In genomic region chr5:99975776-99976175, GRCm38 (mm10) we compare ENCODE assay signal across 7 mouse cellular contexts. TPM values are rescaled to one million over a fixed set of nuclear protein-coding genes. Genes with fewer than 3 reads are reported as not detected.
DNase-seq lines count a peak whose midpoint lies in the region; ATAC-seq and TF ChIP-seq lines count a peak whose summit lies in the region.

No protein-coding gene starts in this region.

- peaks cover 30% of the 10 kb centered on the region for H3K4me1 ChIP-seq in lung, embryonic 15.5 days
- peaks cover 26% of the 10 kb centered on the region for H3K4me1 ChIP-seq in forebrain, embryonic 14.5 days (ENCODE audit: control insufficient read depth, insufficient read depth, low read length)
- H3K4me1 ChIP-seq in limb, embryonic 14.5 days (ENCODE audit: control insufficient read depth, insufficient read depth, low read length) = peaks cover 19% of the 10 kb centered on the region
- H3K4me1 ChIP-seq in stomach, embryonic 15.5 days = 0 out of 2 replicates have a peak, but pooled peaks cover 3% of the 10 kb centered on the region

- no peak overlapping the region for H3K9ac ChIP-seq in lung, embryonic 15.5 days
- peak overlapping the region; percentile 40; the same call in 1 of the 2 replicates for H3K9ac ChIP-seq in forebrain, embryonic 14.5 days (ENCODE audit: low read length)
- no peak overlapping the region for H3K9ac ChIP-seq in limb, embryonic 14.5 days (ENCODE audit: low read depth, low read length, severe bottlenecking)
- H3K9ac ChIP-seq in stomach, embryonic 15.5 days = no peak overlapping the region

- peak overlapping the region; percentile 88 for H3K4me3 ChIP-seq in lung, embryonic 15.5 days
- peak overlapping the region; percentile 98 for H3K4me3 ChIP-seq in forebrain, embryonic 14.5 days (ENCODE audit: low read depth, low read length)
- peak overlapping the region; percentile 96 for H3K4me3 ChIP-seq in limb, embryonic 14.5 days (replicated peaks; ENCODE audit: low read length)
- peak overlapping the region; percentile 24; the same call in 1 of the 2 replicates for H3K4me3 ChIP-seq in stomach, embryonic 15.5 days (replicated peaks)

- no peak overlapping the region for H3K27ac ChIP-seq in lung, embryonic 15.5 days
- no peak overlapping the region for H3K27ac ChIP-seq in forebrain, embryonic 14.5 days (ENCODE audit: low read depth, low read length)
- no peak overlapping the region for H3K27ac ChIP-seq in limb, embryonic 14.5 days (replicated peaks; ENCODE audit: low read depth, low read length)
- no peak overlapping the region for H3K27ac ChIP-seq in stomach, embryonic 15.5 days

- 35% methylated on average over 1 of the region's 1 CpGs for WGBS in lung, embryonic 15.5 days
- WGBS in forebrain, embryonic 14.5 days = 58% methylated on average over 1 of the region's 1 CpGs
- 52% methylated on average over 1 of the region's 1 CpGs for WGBS in limb, embryonic 14.5 days
- 46% methylated on average over 1 of the region's 1 CpGs for WGBS in stomach, embryonic 15.5 days

- DNase-seq in lung, postnatal 10 days = no peak
- DNase-seq in forebrain, embryonic 14.5 days (ENCODE audit: low spot score) = no peak
- DNase-seq in limb, embryonic 14.5 days (ENCODE audit: low spot score) = no peak
- DNase-seq in spleen, postnatal 14 days (ENCODE audit: low spot score in 2 of 2) = no peak
- no peak for DNase-seq in T-cell, adult 2 months (ENCODE audit: low spot score)

- no peaks in the 10 kb centered on the region for H3K9me3 ChIP-seq in lung, embryonic 15.5 days
- no peaks in the 10 kb centered on the region for H3K9me3 ChIP-seq in forebrain, embryonic 14.5 days (replicated peaks; ENCODE audit: control insufficient read depth, low read length)
- H3K9me3 ChIP-seq in limb, embryonic 14.5 days (ENCODE audit: control insufficient read depth, low read length) = no peaks in the 10 kb centered on the region
- H3K9me3 ChIP-seq in stomach, embryonic 15.5 days = no peaks in the 10 kb centered on the region

- no peak for ATAC-seq in lung, embryonic 15.5 days (ENCODE audit: borderline replicate concordance, extremely low read depth, low FRiP score, low TSS enrichment)
- no peak for ATAC-seq in forebrain, embryonic 14.5 days
- no peak for ATAC-seq in limb, embryonic 14.5 days (ENCODE audit: low FRiP score, low read depth)
- ATAC-seq in stomach, embryonic 15.5 days (ENCODE audit: insufficient read depth, low FRiP score, low read depth) = no peak

- H3K36me3 ChIP-seq in lung, embryonic 15.5 days = peaks cover 14% of the 10 kb centered on the region; the same call in 1 of the 2 replicates
- peaks cover 11% of the 10 kb centered on the region; the same call in 1 of the 2 replicates for H3K36me3 ChIP-seq in forebrain, embryonic 14.5 days (ENCODE audit: control insufficient read depth, insufficient read depth, low read length)
- H3K36me3 ChIP-seq in limb, embryonic 14.5 days (ENCODE audit: control insufficient read depth, insufficient read depth, low read length) = peaks cover 18% of the 10 kb centered on the region
- H3K36me3 ChIP-seq in stomach, embryonic 15.5 days = 0 out of 2 replicates have a peak, but pooled peaks cover 2% of the 10 kb centered on the region

- no peaks in the 10 kb centered on the region for H3K27me3 ChIP-seq in lung, embryonic 15.5 days
- no peaks in the 10 kb centered on the region for H3K27me3 ChIP-seq in forebrain, embryonic 14.5 days (replicated peaks; ENCODE audit: control insufficient read depth, insufficient read depth, low read length)
- H3K27me3 ChIP-seq in limb, embryonic 14.5 days (ENCODE audit: control insufficient read depth, insufficient read depth, low read length) = no peaks in the 10 kb centered on the region
- H3K27me3 ChIP-seq in stomach, embryonic 15.5 days (replicated peaks) = no peaks in the 10 kb centered on the region

- peak overlapping the region; percentile 55 for H3K4me2 ChIP-seq in lung, embryonic 15.5 days
- H3K4me2 ChIP-seq in forebrain, embryonic 14.5 days (ENCODE audit: low read length) = peak overlapping the region; percentile 87
- H3K4me2 ChIP-seq in limb, embryonic 14.5 days (replicated peaks; ENCODE audit: low read depth, low read length, severe bottlenecking) = peak overlapping the region; percentile 72
- H3K4me2 ChIP-seq in stomach, embryonic 15.5 days = peak overlapping the region; percentile 67

- no peak for TF ChIP-seq POLR2A in limb, embryonic 14.5 days (IDR thresholded peaks at IDR 0.05; ENCODE audit: borderline replicate concordance, extremely low read depth, insufficient read depth, insufficient read length)

RNA-seq across cellular contexts. Expression of gene Hnrnpd, which starts 3.0 kb away (rescaled TPM):
- 201 and 229 TPM in 2 replicates for polyA plus RNA-seq in lung, embryonic 15.5 days (2015; fragmentation: Nextera tagmentation; extraction: Ambion mirVana)
- 153 TPM in 2 replicates for polyA plus RNA-seq in forebrain, embryonic 14.5 days (2014; fragmentation: Nextera tagmentation; extraction: Ambion mirVana)
- 224 and 369 TPM in 2 replicates for polyA plus RNA-seq in limb, embryonic 14.5 days (2012; rRNA removed)
- polyA plus RNA-seq in limb, embryonic 14.5 days (2014; fragmentation: Nextera tagmentation; extraction: Ambion mirVana) = 168 and 184 TPM in 2 replicates
- polyA plus RNA-seq in stomach, embryonic 15.5 days (2015; fragmentation: Nextera tagmentation; extraction: Ambion mirVana) = 178 and 194 TPM in 2 replicates

RNA-seq across cellular contexts. Expression of gene 4930524J08Rik, which starts 3.1 kb away (rescaled TPM):
- polyA plus RNA-seq in lung, embryonic 15.5 days (2015; fragmentation: Nextera tagmentation; extraction: Ambion mirVana) = 2.0 and 2.2 TPM in 2 replicates
- 3.5 and 5.0 TPM in 2 replicates for polyA plus RNA-seq in forebrain, embryonic 14.5 days (2014; fragmentation: Nextera tagmentation; extraction: Ambion mirVana)
- 6.6 and 7.7 TPM in 2 replicates for polyA plus RNA-seq in limb, embryonic 14.5 days (2012; rRNA removed)
- 2.0 and 2.4 TPM in 2 replicates for polyA plus RNA-seq in limb, embryonic 14.5 days (2014; fragmentation: Nextera tagmentation; extraction: Ambion mirVana)
- 1.7 and 1.8 TPM in 2 replicates for polyA plus RNA-seq in stomach, embryonic 15.5 days (2015; fragmentation: Nextera tagmentation; extraction: Ambion mirVana)

Comparison
In these comparisons a context has a peak if more than half of its experiments do, and no peak if none do; other contexts are left out.
1. H3K4me3 ChIP-seq: peak in every context shown above with its lines; median percentile 98 in forebrain, embryonic 14.5 days; 96 in limb, embryonic 14.5 days; 88 in lung, embryonic 15.5 days; 24 in stomach, embryonic 15.5 days.